Mouse (Mus musculus): ENCODE results near the gene Slc35g1. TPM values are rescaled to one million over a fixed set of nuclear protein-coding genes. Genes with fewer than 3 reads are reported as not detected.
"Not testable (repeated sequence)": the region's sequence is repeated elsewhere in the genome, so short reads cannot be mapped to it uniquely, and the experiment has no call there.

Slc35g1 gene
- polyA plus RNA-seq, 1 experiment from 2014 or later, result 3.7 TPM

DNA sequence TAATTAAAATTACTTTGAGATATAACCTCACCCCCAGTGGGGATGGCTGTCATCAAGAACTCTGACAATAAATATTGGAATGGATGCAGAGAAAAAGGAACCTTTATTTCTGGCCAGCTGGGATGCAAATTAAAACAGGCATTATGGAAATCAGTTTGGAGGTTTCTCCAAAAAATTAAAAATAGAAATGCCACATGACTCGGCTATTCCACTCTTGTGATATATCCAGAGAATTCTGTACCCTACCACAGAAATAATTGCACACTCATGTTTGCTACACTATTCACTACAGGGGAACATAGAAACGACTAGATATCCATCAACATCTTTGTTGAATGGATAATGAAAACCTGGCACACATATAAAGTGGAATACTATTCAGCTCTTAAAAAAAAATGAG lies 33.9 kb upstream of the Slc35g1 start:
- 74% methylated on average over 2 of the region's 2 CpGs for WGBS
- no peak overlapping the region for H3K27ac ChIP-seq
- no peaks in the 10 kb centered on the region for H3K9me3 ChIP-seq
- H3K27me3 ChIP-seq, result no peaks in the 10 kb centered on the region
- H3K4me1 ChIP-seq, result peaks cover 17% of the 10 kb centered on the region
- H3K4me2 ChIP-seq (replicated peaks), result no peak overlapping the region
- no peak for ATAC-seq (ENCODE audit: low FRiP score, low read depth)
- H3K4me3 ChIP-seq, result no peak overlapping the region
- H3K9ac ChIP-seq, result no peak overlapping the region
- H3K36me3 ChIP-seq, result no peaks in the 10 kb centered on the region

DNA sequence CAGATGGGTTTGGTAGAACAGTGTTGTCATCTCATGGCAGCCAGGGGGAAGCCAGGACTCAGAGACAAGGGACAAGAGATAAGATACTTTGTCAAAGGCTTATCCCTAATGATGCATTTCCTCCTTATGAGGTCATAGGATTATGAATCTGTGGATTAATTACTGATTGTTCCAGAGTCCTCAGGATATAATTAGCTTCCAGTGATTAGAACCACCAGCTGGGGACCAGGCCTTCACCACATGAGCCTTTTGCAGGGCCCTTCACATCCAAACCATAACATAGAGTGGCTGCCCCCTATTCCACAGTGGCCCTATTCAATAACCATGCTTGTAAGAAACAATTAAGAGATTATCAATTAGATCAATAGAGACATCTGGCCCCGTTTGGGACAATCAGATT lies 32.4 kb upstream of the Slc35g1 start:
- peaks cover 4% of the 10 kb centered on the region for H3K4me1 ChIP-seq
- H3K4me3 ChIP-seq, result no peak overlapping the region
- no peak overlapping the region for H3K9ac ChIP-seq
- no peak overlapping the region for H3K27ac ChIP-seq
- H3K36me3 ChIP-seq, result no peaks in the 10 kb centered on the region
- WGBS, result 75% methylated on average over 1 of the region's 1 CpGs
- no peak overlapping the region for H3K4me2 ChIP-seq (replicated peaks)
- no peaks in the 10 kb centered on the region for H3K27me3 ChIP-seq
- H3K9me3 ChIP-seq, result no peaks in the 10 kb centered on the region
- ATAC-seq (ENCODE audit: low FRiP score, low read depth), result no peak

DNA sequence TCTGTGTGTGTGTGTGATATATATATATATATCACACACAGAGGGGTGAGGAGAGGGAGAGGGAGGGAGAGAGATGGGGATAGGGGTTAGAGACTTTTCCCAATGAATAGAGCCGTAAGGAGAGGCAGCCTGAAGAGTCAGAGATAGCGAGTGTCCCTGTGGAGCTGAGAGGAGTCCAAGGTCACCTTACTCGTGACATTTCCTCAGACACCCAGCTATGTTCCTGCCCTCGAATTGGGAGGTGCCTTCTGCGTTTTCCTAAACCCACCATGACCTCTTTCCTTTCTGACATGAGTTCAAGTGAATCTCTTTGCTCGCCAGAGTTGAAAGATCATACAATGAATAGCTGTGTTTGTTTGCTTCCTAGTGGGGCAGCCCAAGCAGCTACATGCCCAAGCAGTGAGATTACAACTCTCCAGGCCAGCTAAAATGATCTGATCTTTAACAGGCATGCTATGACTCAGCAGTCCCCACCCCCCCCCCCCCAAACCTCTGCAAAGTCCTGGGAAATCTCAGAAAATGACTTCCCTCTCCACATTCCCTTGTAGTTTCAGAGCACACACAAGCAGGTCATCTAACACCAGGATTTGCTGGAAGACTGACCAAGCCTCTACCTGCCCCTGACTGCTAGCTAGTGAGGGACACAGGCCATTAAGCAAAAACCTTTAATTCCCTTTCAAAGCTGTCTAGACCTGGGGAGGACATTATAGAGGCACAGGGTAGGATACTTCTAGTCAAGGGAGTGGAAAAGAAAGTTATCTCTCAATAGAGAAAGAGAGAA lies 31.7 kb upstream of the Slc35g1 start:
- no peaks in the 10 kb centered on the region for H3K36me3 ChIP-seq
- no peak overlapping the region for H3K9ac ChIP-seq
- 64% methylated on average over 6 of the region's 6 CpGs for WGBS
- H3K4me1 ChIP-seq, result no peaks in the 10 kb centered on the region
- no peak for ATAC-seq (ENCODE audit: low FRiP score, low read depth)
- H3K4me3 ChIP-seq, result no peak overlapping the region
- H3K27me3 ChIP-seq, result no peaks in the 10 kb centered on the region
- H3K9me3 ChIP-seq, result no peaks in the 10 kb centered on the region
- H3K27ac ChIP-seq, result no peak overlapping the region
- no peak overlapping the region for H3K4me2 ChIP-seq (replicated peaks)

DNA sequence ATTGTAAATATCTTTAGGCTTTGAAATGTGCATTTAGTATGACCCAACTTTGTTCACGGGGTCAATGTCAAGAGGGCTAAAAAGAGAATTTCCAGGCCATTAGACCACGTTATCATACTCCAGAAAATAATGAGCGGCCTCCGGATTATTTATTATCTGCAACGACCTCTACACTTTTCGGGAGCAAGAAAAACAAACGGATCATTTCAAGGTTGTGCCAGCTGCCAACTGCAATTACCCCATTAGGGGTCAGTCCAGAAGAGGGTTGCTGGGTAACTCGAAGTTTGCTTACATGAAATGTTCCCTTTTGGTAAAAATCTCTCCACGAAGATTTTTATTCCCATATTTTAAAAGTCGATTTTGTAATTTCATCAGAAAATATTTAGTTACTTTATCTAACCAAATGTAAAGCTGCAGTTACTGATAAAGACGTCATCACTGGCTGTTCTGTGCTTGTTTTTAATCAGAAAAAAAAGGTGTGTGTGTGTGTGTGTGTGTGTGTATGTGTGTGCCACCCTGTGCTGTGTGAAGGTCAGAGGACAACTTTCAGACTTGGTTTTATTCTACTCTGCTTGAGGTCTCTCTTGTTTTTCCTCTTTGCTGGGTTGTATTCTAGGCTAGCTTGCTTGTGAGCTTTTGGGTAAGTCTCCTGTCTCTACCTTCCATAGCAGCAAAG lies 30.7 kb upstream of the Slc35g1 start:
- H3K27me3 ChIP-seq, result no peaks in the 10 kb centered on the region
- H3K4me3 ChIP-seq, result no peak overlapping the region
- H3K9me3 ChIP-seq, result no peaks in the 10 kb centered on the region
- 57% methylated on average over 11 of the region's 11 CpGs for WGBS
- H3K4me1 ChIP-seq, result no peaks in the 10 kb centered on the region
- ATAC-seq (ENCODE audit: low FRiP score, low read depth), result no peak
- H3K9ac ChIP-seq, result no peak overlapping the region
- no peak overlapping the region for H3K27ac ChIP-seq
- H3K36me3 ChIP-seq, result no peaks in the 10 kb centered on the region
- no peak overlapping the region for H3K4me2 ChIP-seq (replicated peaks)

DNA sequence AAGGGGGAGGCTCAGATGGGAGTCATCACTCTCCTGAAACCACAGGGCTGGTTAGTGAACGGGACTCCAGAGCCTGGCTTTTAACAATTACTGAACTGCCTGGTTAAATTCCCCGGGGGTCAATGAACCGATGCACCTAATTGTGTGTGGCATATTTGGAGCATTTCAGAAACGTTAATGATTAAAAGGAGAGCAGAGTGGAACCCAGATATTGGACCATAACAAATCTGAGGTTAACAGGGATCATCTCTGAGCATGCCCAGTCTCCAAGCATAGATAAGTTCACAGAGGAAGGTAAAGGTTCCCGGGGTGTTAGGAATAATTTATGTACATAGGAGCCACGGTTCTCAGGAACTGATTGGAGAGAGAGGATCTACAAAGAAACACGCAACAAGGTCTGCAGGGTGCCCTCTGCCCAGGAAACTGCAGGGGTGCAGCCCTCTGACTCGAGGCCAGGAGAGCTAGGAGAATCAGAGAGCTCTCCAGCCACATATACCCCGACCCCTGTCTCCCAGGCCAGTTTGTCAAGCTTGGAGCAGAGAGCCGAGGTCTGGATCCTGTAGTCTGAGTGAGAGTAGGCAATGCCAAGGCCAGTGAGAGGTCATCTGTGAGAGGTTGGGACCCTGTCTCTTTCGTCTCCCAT lies 23.2 kb upstream of the Slc35g1 start:
- Histone ChIP-seq H3K4me2 (replicated peaks) (no peak overlapping the region), H3K9ac (no peak overlapping the region), H3K27me3 (peaks cover 7% of the 10 kb centered on the region), H3K36me3 (no peaks in the 10 kb centered on the region), H3K4me3 (no peak overlapping the region), H3K27ac (no peak overlapping the region), H3K4me1 (0 out of 2 replicates have a peak, but pooled peaks cover 5% of the 10 kb centered on the region), H3K9me3 (no peaks in the 10 kb centered on the region)
- no peak for ATAC-seq (ENCODE audit: low FRiP score, low read depth)
- WGBS, result 23% methylated on average over 11 of the region's 11 CpGs

DNA sequence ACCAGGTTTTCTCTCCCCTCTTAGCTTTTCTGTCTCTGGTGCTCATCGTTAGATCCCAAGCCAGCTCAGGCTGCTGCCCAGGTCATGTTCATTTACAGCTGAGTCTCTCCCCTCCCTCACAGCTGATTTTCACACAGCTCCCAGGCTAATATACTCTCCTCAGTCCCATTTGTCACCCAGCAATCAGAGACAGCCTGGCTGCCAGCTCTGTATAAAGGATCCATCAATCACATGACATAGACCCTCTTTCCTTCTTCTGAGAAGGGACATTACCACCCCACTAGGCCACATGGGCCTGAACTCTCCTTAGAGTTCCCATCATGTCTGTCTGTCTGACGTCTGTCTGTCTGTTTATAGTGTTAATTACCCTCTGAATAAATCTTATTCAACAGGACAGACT lies 22.4 kb upstream of the Slc35g1 start:
- H3K36me3 ChIP-seq, result no peaks in the 10 kb centered on the region
- WGBS, result 32% methylated on average over 2 of the region's 2 CpGs

DNA sequence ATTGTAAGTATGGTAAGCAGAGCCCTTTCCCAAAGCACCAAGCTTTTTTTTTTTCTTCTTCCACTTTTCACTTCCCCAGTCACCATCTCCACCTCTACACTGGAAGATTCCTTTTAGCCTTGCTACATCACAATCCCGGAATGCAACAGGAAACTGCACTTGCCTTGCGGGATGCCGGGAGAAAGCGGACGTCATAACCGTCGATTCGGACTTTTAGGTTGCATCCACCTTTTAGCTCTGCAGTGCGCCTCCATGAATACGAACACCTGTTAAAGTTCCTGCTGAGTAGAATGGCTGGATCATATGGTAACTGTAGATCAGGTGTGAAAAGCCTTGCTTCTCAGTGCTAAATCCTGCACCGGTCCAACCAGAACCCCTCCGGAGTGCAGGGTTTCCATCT lies 12.0 kb upstream of the Slc35g1 start:
- Histone ChIP-seq H3K27me3 (no peaks in the 10 kb centered on the region), H3K36me3 (no peaks in the 10 kb centered on the region), H3K4me2 (replicated peaks) (no peak overlapping the region), H3K9ac (no peak overlapping the region), H3K4me1 (no peaks in the 10 kb centered on the region), H3K27ac (no peak overlapping the region), H3K4me3 (no peak overlapping the region), H3K9me3 (no peaks in the 10 kb centered on the region)
- 89% methylated on average over 12 of the region's 12 CpGs for WGBS
- no peak for ATAC-seq (ENCODE audit: low FRiP score, low read depth)

More for the DNA sequence above, 22.4 kb upstream of the Slc35g1 start:
- H3K9ac ChIP-seq, result no peak overlapping the region
- H3K27ac ChIP-seq, result no peak overlapping the region
- H3K4me1 ChIP-seq, result 0 out of 2 replicates have a peak, but pooled peaks cover 5% of the 10 kb centered on the region
- H3K4me3 ChIP-seq, result no peak overlapping the region
- no peak for ATAC-seq (ENCODE audit: low FRiP score, low read depth)
- no peaks in the 10 kb centered on the region for H3K9me3 ChIP-seq
- H3K4me2 ChIP-seq (replicated peaks), result no peak overlapping the region
- peaks cover 7% of the 10 kb centered on the region for H3K27me3 ChIP-seq

DNA sequence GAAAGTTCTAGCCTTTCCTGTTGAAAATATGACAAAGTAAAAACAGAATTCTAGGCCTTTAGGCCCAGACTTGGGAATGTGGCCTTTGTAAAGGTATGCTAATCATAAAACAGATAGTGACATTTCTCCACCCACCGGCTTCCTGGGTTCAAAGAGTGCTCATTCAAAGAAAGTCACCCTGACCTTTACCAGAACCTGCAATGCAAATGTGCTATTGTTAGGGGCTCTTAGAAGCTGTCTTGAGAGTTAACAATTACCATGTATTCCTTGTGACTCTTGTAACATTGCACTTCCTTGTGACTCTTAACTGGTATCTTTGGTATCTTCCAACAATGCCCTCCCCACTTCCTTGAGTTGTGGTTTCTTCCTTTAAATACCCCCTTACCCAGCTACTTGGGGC lies 8.8 kb upstream of the Slc35g1 start:
- not testable (repeated sequence) for H3K9ac ChIP-seq; ATAC-seq (ENCODE audit: low FRiP score, low read depth); H3K4me3 ChIP-seq; H3K27me3 ChIP-seq; H3K4me2 ChIP-seq (replicated peaks); H3K36me3 ChIP-seq; H3K9me3 ChIP-seq; H3K4me1 ChIP-seq; H3K27ac ChIP-seq
- WGBS, result 83% methylated on average over 1 of the region's 1 CpGs

DNA sequence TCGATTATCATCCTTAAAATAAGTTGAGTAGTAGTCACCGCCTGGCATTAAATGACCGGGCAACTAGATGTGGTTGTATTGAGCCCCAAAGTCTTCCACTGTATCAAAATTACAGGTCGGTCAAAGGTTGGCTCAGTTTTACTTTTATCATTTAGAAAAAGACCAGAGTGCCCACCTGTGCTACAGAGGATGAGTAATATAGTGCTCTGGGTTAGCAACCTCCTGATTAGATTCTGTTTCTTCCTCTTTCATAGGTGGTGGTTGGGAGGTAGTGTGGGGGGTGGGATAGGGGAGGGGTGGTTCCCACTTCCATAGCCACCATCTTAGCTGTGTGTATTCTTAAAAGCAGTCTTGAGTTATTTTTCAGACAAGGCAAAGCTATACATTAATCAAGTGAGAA lies 7.9 kb upstream of the Slc35g1 start:
- Histone ChIP-seq H3K9ac (no peak overlapping the region), H3K27me3 (no peaks in the 10 kb centered on the region), H3K4me3 (no peak overlapping the region), H3K4me1 (no peaks in the 10 kb centered on the region), H3K4me2 (replicated peaks) (no peak overlapping the region), H3K9me3 (no peaks in the 10 kb centered on the region), H3K27ac (no peak overlapping the region), H3K36me3 (no peaks in the 10 kb centered on the region)
- WGBS, result 92% methylated on average over 4 of the region's 4 CpGs
- no peak for ATAC-seq (ENCODE audit: low FRiP score, low read depth)

DNA sequence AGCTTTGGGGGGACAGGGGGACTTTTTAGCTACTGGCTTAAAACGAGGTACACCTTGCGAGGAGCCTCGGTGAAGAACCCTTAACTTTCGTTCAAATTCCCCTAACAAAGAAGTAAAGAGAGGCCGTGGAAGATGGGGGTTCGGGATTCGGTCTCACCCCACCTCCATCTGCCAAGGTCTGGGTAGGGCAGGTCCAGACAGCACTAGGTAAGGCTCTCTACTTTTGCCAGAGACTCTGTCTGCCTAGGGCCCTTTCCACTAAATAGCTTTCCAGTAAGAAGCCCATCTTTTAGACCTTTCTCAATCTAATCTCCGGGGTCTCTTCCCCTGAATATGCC lies 822 bp downstream of the Slc35g1 start:
- no peak for ATAC-seq (ENCODE audit: low FRiP score, low read depth)
- 30% methylated on average over 8 of the region's 8 CpGs for WGBS
- Histone ChIP-seq H3K36me3 (no peaks in the 10 kb centered on the region), H3K9ac (peak overlapping the region; percentile 70; the same call in 1 of the 2 replicates), H3K4me2 (replicated peaks) (peak overlapping the region; percentile 89), H3K27ac (0 out of 2 replicates have a peak overlapping the region, but pooled peaks have one; percentile 6), H3K4me3 (peak overlapping the region; percentile 68), H3K9me3 (no peaks in the 10 kb centered on the region), H3K27me3 (no peaks in the 10 kb centered on the region), H3K4me1 (0 out of 2 replicates have a peak, but pooled peaks cover 5% of the 10 kb centered on the region)

DNA sequence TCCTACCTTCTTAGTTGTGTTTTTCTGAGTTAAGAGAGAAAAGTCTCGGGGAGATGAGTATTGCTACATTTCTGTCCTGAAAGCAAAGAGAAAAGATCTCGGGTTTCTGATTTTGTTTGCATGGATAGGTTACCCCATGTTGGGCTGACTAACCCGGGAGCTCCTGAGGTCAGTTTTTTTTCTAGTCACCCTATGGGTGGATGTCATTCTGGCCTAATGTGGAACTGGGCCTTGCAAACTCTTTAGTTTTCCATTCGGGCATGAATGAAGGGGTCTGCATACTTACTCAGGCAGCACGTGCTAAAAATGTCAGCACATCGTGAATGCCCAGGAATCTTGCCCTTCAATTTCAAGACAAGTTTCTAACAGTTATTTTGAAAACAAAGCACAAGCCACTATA lies 1.2 kb downstream of the Slc35g1 start:
- Histone ChIP-seq H3K27ac (0 out of 2 replicates have a peak overlapping the region, but pooled peaks have one; percentile 6), H3K36me3 (no peaks in the 10 kb centered on the region), H3K9me3 (no peaks in the 10 kb centered on the region), H3K4me2 (replicated peaks) (peak overlapping the region; percentile 89), H3K9ac (no peak overlapping the region), H3K27me3 (no peaks in the 10 kb centered on the region), H3K4me3 (no peak overlapping the region), H3K4me1 (0 out of 2 replicates have a peak, but pooled peaks cover 5% of the 10 kb centered on the region)
- no peak for ATAC-seq (ENCODE audit: low FRiP score, low read depth)
- 42% methylated on average over 6 of the region's 6 CpGs for WGBS

DNA sequence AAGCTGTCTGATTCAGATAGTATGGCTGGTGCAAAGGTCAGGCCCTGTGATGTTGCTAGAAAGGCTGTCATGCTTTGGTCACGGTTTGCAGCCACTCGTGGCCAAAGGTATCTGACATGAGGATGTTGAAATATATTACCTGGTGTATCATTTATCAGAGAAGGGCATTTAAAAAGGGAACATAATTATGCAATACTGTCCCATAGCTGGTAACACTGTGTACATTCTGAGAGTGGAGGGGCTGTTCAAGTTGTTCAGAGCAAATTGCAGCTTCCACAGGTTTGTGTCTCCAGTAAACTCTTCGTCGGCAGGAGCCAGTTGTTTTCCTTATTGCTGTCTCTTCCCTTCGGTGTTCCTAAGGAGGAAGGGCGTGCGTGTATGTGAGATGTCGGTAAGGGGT lies 3.2 kb downstream of the Slc35g1 start:
- H3K27me3 ChIP-seq, result no peaks in the 10 kb centered on the region
- no peak overlapping the region for H3K9ac ChIP-seq
- H3K36me3 ChIP-seq, result peaks cover 5% of the 10 kb centered on the region; the same call in 1 of the 2 replicates
- H3K4me2 ChIP-seq (replicated peaks), result no peak overlapping the region
- 85% methylated on average over 8 of the region's 8 CpGs for WGBS
- H3K9me3 ChIP-seq, result no peaks in the 10 kb centered on the region
- H3K27ac ChIP-seq, result no peak overlapping the region
- 0 out of 2 replicates have a peak, but pooled peaks cover 5% of the 10 kb centered on the region for H3K4me1 ChIP-seq
- ATAC-seq (ENCODE audit: low FRiP score, low read depth), result no peak
- no peak overlapping the region for H3K4me3 ChIP-seq
